Mouse (Mus musculus) neural tube, embryonic 15.5 days (tissue): ENCODE measurements around the gene Timm29. TPM values are rescaled to one million over a fixed set of nuclear protein-coding genes. Genes with fewer than 3 reads are reported as not detected.

ENCODE experiments used
- ATAC-seq: fragments of 200-750 bp; cut with Nextera tagmentation; 2 replicates; pipeline ENCODE4 v1.8.0; 2017; ENCODE audit warnings: mild to moderate bottlenecking, moderate TSS enrichment, moderate library complexity; ENCODE audit not compliant: low FRiP score
- H3K27ac ChIP-seq: fragments of 300-500 bp; sonication (generic); replicated peaks from 2 replicates; pipeline ENCODE4 v1.5.1; 2015; ENCODE audit warnings: mild to moderate bottlenecking, inconsistent platforms
- H3K27me3 ChIP-seq: fragments of 300-500 bp; sonication (generic); replicated peaks from 2 replicates; pipeline ENCODE4 v1.6.1; 2015; ENCODE audit warnings: inconsistent platforms
- H3K36me3 ChIP-seq: fragments of 300-500 bp; sonication (generic); 2 replicates; pipeline ENCODE4 v1.6.1; 2015; ENCODE audit warnings: inconsistent platforms
- H3K4me1 ChIP-seq: fragments of 300-500 bp; sonication (generic); 2 replicates; pipeline ENCODE4 v1.6.1; 2015; ENCODE audit warnings: inconsistent platforms
- H3K4me2 ChIP-seq: fragments of 300-500 bp; sonication (generic); 2 replicates; pipeline ENCODE4 v1.6.1; 2015; ENCODE audit warnings: inconsistent platforms, mild to moderate bottlenecking, moderate library complexity
- H3K4me3 ChIP-seq: fragments of 300-500 bp; sonication (generic); replicated peaks from 2 replicates; pipeline ENCODE4 v1.5.1; 2015; ENCODE audit warnings: mild to moderate bottlenecking, inconsistent platforms
- H3K9ac ChIP-seq: fragments of 300-500 bp; sonication (generic); replicated peaks from 2 replicates; pipeline ENCODE4 v1.6.1; 2015; ENCODE audit warnings: mild to moderate bottlenecking, inconsistent platforms
- H3K9me3 ChIP-seq: fragments of 300-500 bp; sonication (generic); replicated peaks from 2 replicates; pipeline ENCODE4 v1.6.1; 2016; ENCODE audit warnings: inconsistent platforms
- WGBS: fragments of 180-500 bp; shearing (Covaris S2); methylation state at CpG from one replicate; pipeline ENCODE4 v1.1.7; 2015; ENCODE audit warnings: mixed read lengths; 5-methylcytosine and 5-hydroxymethylcytosine counted together
- polyA plus RNA-seq: library from polyadenylated mRNA; unstranded; fragments of >200 nt; fragmentation: Nextera tagmentation; extraction: Ambion mirVana; gene quantifications from 2 replicates; pipeline ENCODE4 v1.2.1, GENCODE M21; 2015

Gene Timm29
- polyA plus RNA-seq, 1 experiment from 2014 or later: 54.4 TPM

GRCm38 (mm10) chr9:21601722-21602399 is 9.3 kb downstream of the Timm29 start:
- no peaks in the 10 kb centered on the region for H3K9me3 ChIP-seq
- no peaks in the 10 kb centered on the region for H3K4me1 ChIP-seq
- H3K4me3 ChIP-seq: no peak overlapping the region
- no peak overlapping the region for H3K4me2 ChIP-seq
- no peak overlapping the region for H3K9ac ChIP-seq
- ATAC-seq: peak; percentile 70; the same call in 1 of the 2 replicates
- WGBS: 49% methylated on average over 10 of the region's 10 CpGs
- H3K27ac ChIP-seq: no peak overlapping the region
- peaks cover 2% of the 10 kb centered on the region; the same call in 1 of the 2 replicates for H3K36me3 ChIP-seq
- no peaks in the 10 kb centered on the region for H3K27me3 ChIP-seq

GRCm38 (mm10) chr9:21604119-21604518 is 11.6 kb downstream of the Timm29 start:
- Histone ChIP-seq H3K4me3 (no peak overlapping the region), H3K9ac (no peak overlapping the region), H3K4me2 (no peak overlapping the region), H3K4me1 (no peaks in the 10 kb centered on the region), H3K27ac (no peak overlapping the region), H3K36me3 (no peaks in the 10 kb centered on the region; the same call in 1 of the 2 replicates), H3K9me3 (no peaks in the 10 kb centered on the region), H3K27me3 (no peaks in the 10 kb centered on the region)
- WGBS: 76% methylated on average over 5 of the region's 5 CpGs
- no peak for ATAC-seq

GRCm38 (mm10) chr9:21605865-21606264 is 13.3 kb downstream of the Timm29 start:
- Histone ChIP-seq H3K4me2 (no peak overlapping the region), H3K9me3 (no peaks in the 10 kb centered on the region), H3K4me3 (no peak overlapping the region), H3K36me3 (no peaks in the 10 kb centered on the region), H3K27ac (no peak overlapping the region), H3K9ac (no peak overlapping the region), H3K27me3 (no peaks in the 10 kb centered on the region), H3K4me1 (no peaks in the 10 kb centered on the region)
- 75% methylated on average over 5 of the region's 5 CpGs for WGBS
- no peak for ATAC-seq

- no peak for ATAC-seq
- Histone ChIP-seq H3K27me3 (no peaks in the 10 kb centered on the region), H3K9me3 (no peaks in the 10 kb centered on the region), H3K27ac (no peak overlapping the region), H3K4me1 (no peaks in the 10 kb centered on the region), H3K4me2 (no peak overlapping the region), H3K36me3 (no peaks in the 10 kb centered on the region), H3K4me3 (no peak overlapping the region), H3K9ac (no peak overlapping the region)
- 91% methylated on average over 1 of the region's 1 CpGs for WGBS
These were observed 14.1 kb downstream of the Timm29 start for GRCm38 (mm10) chr9:21606648-21607047.

- Histone ChIP-seq H3K36me3 (no peaks in the 10 kb centered on the region), H3K4me3 (no peak overlapping the region), H3K4me1 (peaks cover 7% of the 10 kb centered on the region), H3K9ac (no peak overlapping the region), H3K4me2 (no peak overlapping the region), H3K27me3 (no peaks in the 10 kb centered on the region), H3K9me3 (no peaks in the 10 kb centered on the region), H3K27ac (no peak overlapping the region)
- 91% methylated on average over 1 of the region's 1 CpGs for WGBS
- no peak for ATAC-seq
These were observed 17.3 kb downstream of the Timm29 start for GRCm38 (mm10) chr9:21609861-21610260.

GRCm38 (mm10) chr9:21614864-21615616 is 22.5 kb downstream of the Timm29 start:
- no peaks in the 10 kb centered on the region for H3K27me3 ChIP-seq
- peak overlapping the region; percentile 55 for H3K9ac ChIP-seq
- H3K4me2 ChIP-seq: peak overlapping the region; percentile 63
- peak overlapping the region; percentile 92 for H3K27ac ChIP-seq
- no peak for ATAC-seq
- H3K4me3 ChIP-seq: peak overlapping the region; percentile 78
- H3K9me3 ChIP-seq: no peaks in the 10 kb centered on the region
- H3K4me1 ChIP-seq: peaks cover 35% of the 10 kb centered on the region
- WGBS: 75% methylated on average over 15 of the region's 15 CpGs
- no peaks in the 10 kb centered on the region; the same call in 1 of the 2 replicates for H3K36me3 ChIP-seq

GRCm38 (mm10) chr9:21615617-21616231 is 23.2 kb downstream of the Timm29 start, which contains the start of gene Smarca4:
Gene Smarca4, plus strand, starts transcription at chr9:21616169.
- WGBS: 1% methylated on average over 40 of the region's 45 CpGs
- H3K4me2 ChIP-seq: peak within 1 kb of the TSS; percentile 63
- ATAC-seq: peak; percentile 95
- H3K36me3 ChIP-seq: no peaks in the 10 kb centered on the region; the same call in 1 of the 2 replicates
- H3K9ac ChIP-seq: peak within 1 kb of the TSS; percentile 81
- no peaks in the 10 kb centered on the region for H3K9me3 ChIP-seq
- peaks cover 39% of the 10 kb centered on the region for H3K4me1 ChIP-seq
- H3K4me3 ChIP-seq: peak within 1 kb of the TSS; percentile 78
- H3K27me3 ChIP-seq: no peaks in the 10 kb centered on the region
- H3K27ac ChIP-seq: peak within 1 kb of the TSS; percentile 98

GRCm38 (mm10) chr9:21616232-21616781 is 23.8 kb downstream of the Timm29 start:
- no peaks in the 10 kb centered on the region; the same call in 1 of the 2 replicates for H3K36me3 ChIP-seq
- no peaks in the 10 kb centered on the region for H3K27me3 ChIP-seq
- H3K9ac ChIP-seq: peak overlapping the region; percentile 81
- no peaks in the 10 kb centered on the region for H3K9me3 ChIP-seq
- H3K4me2 ChIP-seq: peak overlapping the region; percentile 63
- peak; percentile 77 for ATAC-seq
- H3K27ac ChIP-seq: peak overlapping the region; percentile 98
- peak overlapping the region; percentile 78 for H3K4me3 ChIP-seq
- peaks cover 39% of the 10 kb centered on the region for H3K4me1 ChIP-seq
- under 1% methylated on average over 47 of the region's 57 CpGs for WGBS

GRCm38 (mm10) chr9:21617066-21617465 is 24.5 kb downstream of the Timm29 start:
- H3K4me3 ChIP-seq: peak overlapping the region; percentile 78
- no peaks in the 10 kb centered on the region; the same call in 1 of the 2 replicates for H3K36me3 ChIP-seq
- 10% methylated on average over 10 of the region's 10 CpGs for WGBS
- peak overlapping the region; percentile 98 for H3K27ac ChIP-seq
- H3K9me3 ChIP-seq: no peaks in the 10 kb centered on the region
- peak overlapping the region; percentile 81 for H3K9ac ChIP-seq
- H3K4me2 ChIP-seq: peak overlapping the region; percentile 63
- no peak for ATAC-seq
- no peaks in the 10 kb centered on the region for H3K27me3 ChIP-seq
- peaks cover 39% of the 10 kb centered on the region for H3K4me1 ChIP-seq

GRCm38 (mm10) chr9:21620229-21620628 is 27.7 kb downstream of the Timm29 start:
- Histone ChIP-seq H3K4me1 (peaks cover 34% of the 10 kb centered on the region), H3K9ac (no peak overlapping the region), H3K27me3 (no peaks in the 10 kb centered on the region), H3K36me3 (no peaks in the 10 kb centered on the region; the same call in 1 of the 2 replicates), H3K27ac (no peak overlapping the region), H3K4me3 (no peak overlapping the region), H3K4me2 (no peak overlapping the region), H3K9me3 (no peaks in the 10 kb centered on the region)
- no peak for ATAC-seq
- WGBS: 83% methylated on average over 4 of the region's 4 CpGs

- H3K4me1 ChIP-seq: peaks cover 32% of the 10 kb centered on the region
- H3K4me2 ChIP-seq: no peak overlapping the region
- no peaks in the 10 kb centered on the region; the same call in 1 of the 2 replicates for H3K36me3 ChIP-seq
- ATAC-seq: no peak
- no peaks in the 10 kb centered on the region for H3K9me3 ChIP-seq
- H3K9ac ChIP-seq: no peak overlapping the region
- no peak overlapping the region for H3K4me3 ChIP-seq
- H3K27ac ChIP-seq: no peak overlapping the region
- 90% methylated on average over 1 of the region's 1 CpGs for WGBS
- no peaks in the 10 kb centered on the region for H3K27me3 ChIP-seq
These were observed 30.2 kb downstream of the Timm29 start for GRCm38 (mm10) chr9:21622676-21623075.
